Mouse (Mus musculus) ES-Bruce4 (cell line): ENCODE measurements around the gene Col6a2. TPM values are rescaled to one million over a fixed set of nuclear protein-coding genes. Genes with fewer than 3 reads are reported as not detected.

Experiments
- H3K27ac ChIP-seq: 2 replicates; pipeline ENCODE4 v1.5.1; 2012; ENCODE audit warnings: low read length, inconsistent platforms; ENCODE audit not compliant: insufficient read depth
- H3K27me3 ChIP-seq: 2 replicates; pipeline ENCODE4 v1.6.1; 2012; ENCODE audit warnings: mild to moderate bottlenecking, low read length, inconsistent platforms; ENCODE audit not compliant: control insufficient read depth, poor library complexity, insufficient read depth, severe bottlenecking
- H3K36me3 ChIP-seq: 2 replicates; pipeline ENCODE4 v1.6.1; 2012; ENCODE audit warnings: inconsistent platforms, mild to moderate bottlenecking, low read length, moderate library complexity; ENCODE audit not compliant: control insufficient read depth, poor library complexity, insufficient read depth, severe bottlenecking
- H3K4me1 ChIP-seq: one replicate; pipeline ENCODE4 v1.8.1; 2011; ENCODE audit warnings: low read length; ENCODE audit not compliant: control insufficient read depth, insufficient read depth
- H3K4me3 ChIP-seq: 2 replicates; pipeline ENCODE4 v1.5.1; 2011; ENCODE audit warnings: low read depth, mild to moderate bottlenecking, low read length
- H3K9ac ChIP-seq: 2 replicates; pipeline ENCODE4 v1.6.1; 2012; ENCODE audit warnings: low read depth, mild to moderate bottlenecking, inconsistent platforms; ENCODE audit not compliant: poor library complexity, severe bottlenecking
- H3K9me3 ChIP-seq: replicated peaks from 2 replicates; pipeline ENCODE4 v1.6.1; 2012; ENCODE audit warnings: mild to moderate bottlenecking, low read length, inconsistent platforms; ENCODE audit not compliant: control insufficient read depth, poor library complexity, insufficient read depth, severe bottlenecking
- CTCF ChIP-seq: IDR thresholded peaks from one replicate; pipeline ENCODE4 v1.8.1; 2011; ENCODE audit warnings: low read depth, low read length
- EP300 ChIP-seq: IDR thresholded peaks from 2 replicates; pipeline ENCODE4 v1.6.1; 2011; ENCODE audit warnings: low read depth, low read length; ENCODE audit not compliant: insufficient read depth
- POLR2A ChIP-seq: IDR thresholded peaks from one replicate; pipeline ENCODE4 v1.8.1; 2011; ENCODE audit warnings: low read length; ENCODE audit not compliant: insufficient read depth
- polyA plus RNA-seq: library from polyadenylated mRNA; stranded (reverse); fragments of >200 nt; gene quantifications from 2 replicates; pipeline ENCODE4 v1.2.4, GENCODE M21; 2011; ENCODE audit warnings: low read depth; ENCODE audit not compliant: missing spikeins, insufficient read depth, insufficient read length

Gene Col6a2
- polyA plus RNA-seq, 1 experiment: 3.0 TPM

- Histone ChIP-seq H3K27ac (no peak overlapping the region), H3K9me3 (no peaks in the 10 kb centered on the region), H3K4me3 (0 out of 2 replicates have a peak overlapping the region, but pooled peaks have one; percentile 4), H3K36me3 (no peaks in the 10 kb centered on the region), H3K27me3 (no peaks in the 10 kb centered on the region), H3K9ac (no peak overlapping the region), H3K4me1 (no peaks in the 10 kb centered on the region)
- TF ChIP-seq EP300: no peak
- no peak for TF ChIP-seq CTCF
These were observed 27.1 kb downstream of the Col6a2 start for GRCm38 (mm10) chr10:76596338-76596737.

GRCm38 (mm10) chr10:76590197-76590596, 33.2 kb downstream of the Col6a2 start:
- Histone ChIP-seq H3K4me1 (no peaks in the 10 kb centered on the region), H3K27ac (no peak overlapping the region), H3K9ac (no peak overlapping the region), H3K9me3 (no peaks in the 10 kb centered on the region), H3K36me3 (no peaks in the 10 kb centered on the region), H3K4me3 (no peak overlapping the region), H3K27me3 (no peaks in the 10 kb centered on the region)
- no peak for TF ChIP-seq EP300

- no peak for TF ChIP-seq CTCF
- TF ChIP-seq POLR2A: no peak
- no peak for TF ChIP-seq EP300
- no peaks in the 10 kb centered on the region for H3K36me3 ChIP-seq
- H3K27ac ChIP-seq: no peak overlapping the region
- H3K4me1 ChIP-seq: no peaks in the 10 kb centered on the region
- no peaks in the 10 kb centered on the region for H3K27me3 ChIP-seq
- no peak overlapping the region for H3K9ac ChIP-seq
- H3K9me3 ChIP-seq: no peaks in the 10 kb centered on the region
- no peak overlapping the region for H3K4me3 ChIP-seq
These were observed 37.2 kb downstream of the Col6a2 start for GRCm38 (mm10) chr10:76586190-76586589.

GRCm38 (mm10) chr10:76584138-76584537, 39.3 kb downstream of the Col6a2 start:
- no peak overlapping the region for H3K27ac ChIP-seq
- no peak overlapping the region for H3K4me3 ChIP-seq
- H3K9ac ChIP-seq: no peak overlapping the region

GRCm38 (mm10) chr10:76576920-76577319, 46.5 kb downstream of the Col6a2 start:
- Histone ChIP-seq H3K36me3 (no peaks in the 10 kb centered on the region), H3K9me3 (no peaks in the 10 kb centered on the region), H3K27me3 (no peaks in the 10 kb centered on the region), H3K27ac (no peak overlapping the region), H3K4me1 (no peaks in the 10 kb centered on the region), H3K9ac (no peak overlapping the region), H3K4me3 (no peak overlapping the region)
- no peak for TF ChIP-seq CTCF
- TF ChIP-seq EP300: no peak
- no peak for TF ChIP-seq POLR2A

More at GRCm38 (mm10) chr10:76584138-76584537, 39.3 kb downstream of the Col6a2 start:
- H3K36me3 ChIP-seq: no peaks in the 10 kb centered on the region
- H3K4me1 ChIP-seq: no peaks in the 10 kb centered on the region
- H3K9me3 ChIP-seq: no peaks in the 10 kb centered on the region
- no peak for TF ChIP-seq EP300
- TF ChIP-seq POLR2A: no peak
- no peak for TF ChIP-seq CTCF
- H3K27me3 ChIP-seq: no peaks in the 10 kb centered on the region

GRCm38 (mm10) chr10:76575374-76575773, 48.1 kb downstream of the Col6a2 start, which contains the start of gene Ftcd:
Gene Ftcd, plus strand, starts transcription at chr10:76575648.
- Histone ChIP-seq H3K27me3 (no peaks in the 10 kb centered on the region), H3K9me3 (no peaks in the 10 kb centered on the region)
- TF ChIP-seq POLR2A (no peak), CTCF (no peak), EP300 (no peak)

GRCm38 (mm10) chr10:76572151-76572550, 51.3 kb downstream of the Col6a2 start:
- no peaks in the 10 kb centered on the region for H3K36me3 ChIP-seq
- H3K4me3 ChIP-seq: no peak overlapping the region
- no peak overlapping the region for H3K27ac ChIP-seq
- H3K27me3 ChIP-seq: no peaks in the 10 kb centered on the region
- H3K9ac ChIP-seq: no peak overlapping the region
- H3K4me1 ChIP-seq: no peaks in the 10 kb centered on the region
- H3K9me3 ChIP-seq: no peaks in the 10 kb centered on the region
- TF ChIP-seq CTCF: no peak
- TF ChIP-seq EP300: no peak
- no peak for TF ChIP-seq POLR2A

More at GRCm38 (mm10) chr10:76575374-76575773, 48.1 kb downstream of the Col6a2 start, which contains the start of gene Ftcd:
- Histone ChIP-seq H3K4me3 (no peak within 1 kb of the TSS), H3K4me1 (no peaks in the 10 kb centered on the region), H3K27ac (no peak within 1 kb of the TSS), H3K36me3 (no peaks in the 10 kb centered on the region), H3K9ac (no peak within 1 kb of the TSS)
